Mouse (Mus musculus) intestine, embryonic 14.5 days (tissue): ENCODE measurements around the gene Cd248. TPM values are rescaled to one million over a fixed set of nuclear protein-coding genes. Genes with fewer than 3 reads are reported as not detected.

ENCODE experiments used
- ATAC-seq: fragments of 200-750 bp; cut with Nextera tagmentation; replicated peaks from 2 replicates; pipeline ENCODE4 v1.8.0; 2017; ENCODE audit warnings: low read depth, moderate number of reproducible peaks, moderate TSS enrichment, moderate library complexity; ENCODE audit not compliant: low FRiP score, low TSS enrichment
- DNase-seq: peaks from one replicate; pipeline ENCODE4 v3.0.0-alpha.2; 2018; ENCODE audit warnings: low spot score
- H3K27ac ChIP-seq: fragments of 300-500 bp; sonication (generic); 2 replicates; pipeline ENCODE4 v1.5.1; 2014; ENCODE audit warnings: low read depth, mild to moderate bottlenecking, control low read depth
- H3K27me3 ChIP-seq: fragments of 300-500 bp; sonication (generic); replicated peaks from 2 replicates; pipeline ENCODE4 v1.6.1; 2014; ENCODE audit warnings: low read length, control low read depth; ENCODE audit not compliant: control insufficient read depth, insufficient read depth
- H3K36me3 ChIP-seq: fragments of 300-500 bp; sonication (generic); 2 replicates; pipeline ENCODE4 v1.6.1; 2014; ENCODE audit warnings: low read length, control low read depth; ENCODE audit not compliant: control insufficient read depth, insufficient read depth
- H3K4me1 ChIP-seq: fragments of 300-500 bp; sonication (generic); replicated peaks from 2 replicates; pipeline ENCODE4 v1.6.1; 2014; ENCODE audit warnings: low read length, control low read depth, mixed read lengths; ENCODE audit not compliant: control insufficient read depth, insufficient read depth
- H3K4me2 ChIP-seq: fragments of 300-500 bp; sonication (generic); 2 replicates; pipeline ENCODE4 v1.6.1; 2014; ENCODE audit warnings: low read length
- H3K4me3 ChIP-seq: fragments of 300-500 bp; sonication (generic); 2 replicates; pipeline ENCODE4 v1.5.1; 2014; ENCODE audit warnings: low read depth, low read length, control low read depth, mixed read lengths
- H3K9ac ChIP-seq: fragments of 300-500 bp; sonication (generic); 2 replicates; pipeline ENCODE4 v1.6.1; 2014; ENCODE audit warnings: mild to moderate bottlenecking, low read length
- H3K9me3 ChIP-seq: fragments of 300-500 bp; sonication (generic); 2 replicates; pipeline ENCODE4 v1.6.1; 2016; ENCODE audit warnings: low read length, control low read depth; ENCODE audit not compliant: control insufficient read depth
- WGBS: fragments of 180-500 bp; shearing (Covaris S2); extraction: QIAGEN DNeasy Blood & Tissue Kit; methylation state at CpG from one replicate; pipeline ENCODE4 v1.1.7; 2014; 5-methylcytosine and 5-hydroxymethylcytosine counted together
- polyA plus RNA-seq: library from polyadenylated mRNA; unstranded; fragments of >200 nt; fragmentation: Nextera tagmentation; extraction: Ambion mirVana; gene quantifications from 2 replicates; pipeline ENCODE4 v1.2.1, GENCODE M21; 2014

Cd248 gene
- 69.8 and 70.2 TPM in 2 replicates for polyA plus RNA-seq

DNA sequence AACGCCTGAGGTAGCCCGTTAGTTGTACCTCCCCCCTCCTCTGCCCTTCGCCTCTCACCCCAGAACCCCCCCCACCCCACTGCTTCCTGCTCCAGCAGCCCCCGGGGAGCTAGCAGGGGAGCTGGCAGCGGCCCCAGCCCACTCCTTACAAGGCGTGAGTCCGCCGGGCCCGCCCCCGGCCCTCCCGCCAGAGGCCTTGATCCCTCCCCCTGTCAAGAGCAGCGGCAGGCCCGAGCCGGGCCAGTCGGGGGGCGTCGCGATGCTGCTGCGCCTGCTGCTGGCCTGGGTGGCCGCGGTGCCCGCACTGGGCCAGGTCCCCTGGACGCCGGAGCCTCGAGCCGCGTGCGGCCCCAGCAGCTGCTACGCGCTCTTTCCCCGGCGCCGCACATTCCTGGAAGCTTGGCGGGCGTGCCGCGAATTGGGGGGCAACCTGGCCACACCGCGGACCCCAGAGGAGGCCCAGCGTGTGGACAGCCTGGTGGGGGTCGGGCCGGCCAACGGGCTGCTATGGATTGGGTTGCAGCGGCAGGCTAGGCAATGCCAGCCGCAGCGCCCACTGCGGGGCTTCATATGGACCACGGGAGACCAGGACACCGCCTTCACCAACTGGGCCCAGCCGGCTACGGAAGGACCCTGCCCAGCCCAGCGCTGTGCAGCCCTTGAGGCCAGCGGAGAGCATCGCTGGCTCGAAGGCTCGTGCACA lies at the start of gene Cd248:
TSS of gene Cd248 (plus strand) at position 212 of the 703 bp plus-strand sequence.
- no peaks in the 10 kb centered on the region for H3K36me3 ChIP-seq
- H3K4me3 ChIP-seq: peak within 1 kb of the TSS; percentile 52
- H3K9me3 ChIP-seq: no peaks in the 10 kb centered on the region
- 1% methylated on average over 35 of the region's 56 CpGs for WGBS
- peak within 1 kb of the TSS; percentile 58 for H3K9ac ChIP-seq
- DNase-seq: peak; percentile 83
- H3K4me1 ChIP-seq: peaks cover 44% of the 10 kb centered on the region
- H3K4me2 ChIP-seq: peak within 1 kb of the TSS; percentile 77
- H3K27ac ChIP-seq: peak within 1 kb of the TSS; percentile 92
- no peaks in the 10 kb centered on the region; the same call in 1 of the 2 replicates for H3K27me3 ChIP-seq
- ATAC-seq: peak; percentile 29

DNA sequence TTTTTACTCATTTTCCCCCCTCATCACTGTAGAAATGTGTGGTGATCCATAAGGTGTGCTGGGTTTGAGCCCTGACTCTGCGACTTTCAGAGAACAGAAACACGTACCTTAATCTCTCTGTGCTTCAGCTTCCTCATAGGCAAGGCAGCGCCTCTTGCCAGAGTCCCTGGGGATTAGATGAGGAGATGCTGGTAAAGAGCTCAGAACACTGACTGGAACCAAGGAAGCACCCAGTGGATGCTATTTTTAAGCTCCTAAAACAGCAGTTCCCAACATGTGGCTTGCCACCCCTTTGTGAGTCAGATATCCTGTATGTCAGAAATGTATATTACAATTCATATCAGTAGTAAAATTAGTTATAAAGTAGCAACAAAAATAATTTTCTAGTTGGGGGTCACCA lies 49.7 kb upstream of the Cd248 start:
- no peaks in the 10 kb centered on the region for H3K9me3 ChIP-seq
- peaks cover 7% of the 10 kb centered on the region; the same call in 1 of the 2 replicates for H3K4me1 ChIP-seq
- ATAC-seq: no peak
- no peak overlapping the region for H3K4me2 ChIP-seq
- H3K27me3 ChIP-seq: no peaks in the 10 kb centered on the region
- no peak overlapping the region for H3K4me3 ChIP-seq
- DNase-seq: no peak
- H3K36me3 ChIP-seq: no peaks in the 10 kb centered on the region
- H3K27ac ChIP-seq: no peak overlapping the region
- 79% methylated on average over 3 of the region's 3 CpGs for WGBS
- no peak overlapping the region for H3K9ac ChIP-seq

DNA sequence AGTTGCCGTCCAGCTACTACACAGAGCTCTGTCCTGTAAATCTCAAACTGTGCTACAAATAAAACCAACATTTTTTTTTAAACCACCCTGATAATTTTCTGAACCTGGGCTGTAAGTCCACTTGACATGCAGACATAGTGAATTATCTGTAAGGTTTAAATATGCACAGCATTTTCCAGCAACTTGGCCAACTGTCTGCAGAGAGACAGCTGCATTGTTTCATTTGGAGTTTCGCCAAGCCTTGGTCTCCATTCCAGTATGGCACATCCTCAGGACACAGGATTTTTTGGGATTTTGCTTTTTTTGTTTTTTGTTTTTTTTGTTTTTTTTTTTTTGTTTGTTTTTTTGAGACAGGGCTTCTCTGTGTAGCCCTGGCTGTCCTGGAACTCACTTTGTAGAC lies 46.5 kb upstream of the Cd248 start:
- H3K4me1 ChIP-seq: peaks cover under 1% of the 10 kb centered on the region; the same call in 1 of the 2 replicates
- H3K9ac ChIP-seq: no peak overlapping the region
- WGBS: 84% methylated on average over 2 of the region's 2 CpGs
- no peaks in the 10 kb centered on the region for H3K36me3 ChIP-seq
- DNase-seq (no peak), ATAC-seq (no peak)
- no peaks in the 10 kb centered on the region for H3K9me3 ChIP-seq
- no peak overlapping the region for H3K27ac ChIP-seq
- no peak overlapping the region for H3K4me2 ChIP-seq
- H3K4me3 ChIP-seq: no peak overlapping the region
- no peaks in the 10 kb centered on the region for H3K27me3 ChIP-seq

GRCm38 (mm10) chr19:5023621-5024479 lies 44.0 kb upstream of the Cd248 start, which contains the start of gene Slc29a2:
TSS of gene Slc29a2 (plus strand) at chr19:5023860.
- DNase-seq (peak; percentile 95), ATAC-seq (peak; percentile 96)
- Histone ChIP-seq H3K4me2 (peak within 1 kb of the TSS; percentile 68), H3K9me3 (no peaks in the 10 kb centered on the region), H3K27ac (peak within 1 kb of the TSS; percentile 80), H3K4me1 (no peaks in the 10 kb centered on the region), H3K36me3 (peaks cover 13% of the 10 kb centered on the region), H3K4me3 (peak within 1 kb of the TSS; percentile 55), H3K9ac (peak within 1 kb of the TSS; percentile 57), H3K27me3 (no peaks in the 10 kb centered on the region)
- WGBS: under 1% methylated on average over 62 of the region's 62 CpGs

DNA sequence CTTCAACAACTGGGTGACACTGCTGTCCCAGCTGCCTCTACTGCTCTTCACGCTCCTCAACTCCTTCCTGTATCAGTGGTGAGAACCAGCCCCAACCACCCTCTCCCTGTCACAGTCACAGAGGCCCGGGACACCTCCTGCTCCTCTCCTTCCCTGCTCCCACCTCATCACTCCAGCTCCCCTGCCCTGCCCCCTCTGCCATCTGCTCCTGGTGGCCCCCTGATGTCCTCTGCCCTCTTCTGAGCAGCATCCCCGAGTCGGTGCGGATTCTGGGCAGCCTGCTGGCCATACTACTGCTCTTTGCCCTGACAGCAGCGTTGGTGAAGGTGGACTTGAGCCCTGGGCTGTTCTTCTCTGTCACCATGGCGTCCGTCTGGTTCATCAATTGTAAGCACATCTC lies 41.8 kb upstream of the Cd248 start:
- Histone ChIP-seq H3K9ac (no peak overlapping the region), H3K27ac (no peak overlapping the region), H3K4me2 (no peak overlapping the region), H3K36me3 (peaks cover 33% of the 10 kb centered on the region), H3K4me3 (no peak overlapping the region), H3K9me3 (no peaks in the 10 kb centered on the region), H3K4me1 (no peaks in the 10 kb centered on the region), H3K27me3 (no peaks in the 10 kb centered on the region)
- WGBS: 94% methylated on average over 8 of the region's 8 CpGs
- DNase-seq (no peak), ATAC-seq (no peak)

DNA sequence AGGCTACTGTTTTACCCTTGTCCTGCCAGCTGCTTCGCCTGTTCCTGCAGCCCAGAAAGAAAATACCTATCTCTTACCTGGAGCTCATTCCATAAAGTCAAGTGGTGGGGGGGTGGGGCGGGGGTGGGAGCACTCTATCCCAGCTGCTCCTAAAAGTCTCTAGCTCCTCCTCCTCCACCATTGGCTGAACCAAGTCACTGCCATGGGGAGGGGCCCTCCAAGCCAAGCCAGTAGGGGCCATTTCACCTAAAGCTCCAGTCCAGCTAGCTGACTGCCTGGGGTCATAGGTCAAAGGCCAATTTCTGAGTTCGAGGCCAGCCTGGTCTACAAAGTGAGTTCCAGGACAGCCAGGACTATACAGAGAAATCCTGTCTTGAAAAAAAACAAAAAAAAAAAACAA lies 35.2 kb upstream of the Cd248 start:
- Histone ChIP-seq H3K27ac (no peak overlapping the region), H3K9me3 (no peaks in the 10 kb centered on the region), H3K4me2 (no peak overlapping the region), H3K9ac (no peak overlapping the region), H3K36me3 (peaks cover 32% of the 10 kb centered on the region), H3K27me3 (no peaks in the 10 kb centered on the region), H3K4me1 (no peaks in the 10 kb centered on the region), H3K4me3 (no peak overlapping the region)
- DNase-seq (no peak), ATAC-seq (no peak)
- WGBS: 83% methylated on average over 3 of the region's 3 CpGs

DNA sequence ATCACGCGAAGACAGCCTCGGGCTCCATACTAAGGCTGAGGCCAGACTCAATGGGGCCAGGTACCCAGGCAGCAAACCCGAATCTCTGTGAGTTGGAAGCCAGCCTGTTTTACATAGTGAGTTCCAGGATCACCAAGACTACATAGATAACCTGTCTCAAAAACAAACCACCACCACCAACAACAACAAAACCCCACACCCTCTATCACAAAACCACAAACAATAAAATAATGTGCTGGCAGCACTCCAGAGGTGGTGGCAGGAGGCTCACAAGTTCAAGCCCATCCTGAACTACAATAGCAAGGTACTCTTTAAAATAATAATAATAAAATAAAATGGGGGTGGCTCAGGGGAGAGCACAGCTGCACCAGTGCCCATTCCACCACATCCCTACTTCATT lies 31.3 kb upstream of the Cd248 start:
- Histone ChIP-seq H3K4me2 (no peak overlapping the region), H3K36me3 (no peaks in the 10 kb centered on the region), H3K9ac (no peak overlapping the region), H3K27me3 (no peaks in the 10 kb centered on the region), H3K4me1 (peaks cover 16% of the 10 kb centered on the region), H3K9me3 (no peaks in the 10 kb centered on the region), H3K27ac (no peak overlapping the region), H3K4me3 (no peak overlapping the region)
- WGBS: 79% methylated on average over 4 of the region's 4 CpGs
- ATAC-seq: no peak
- DNase-seq: no peak

GRCm38 (mm10) chr19:5037678-5038571 lies 30.0 kb upstream of the Cd248 start:
- Histone ChIP-seq H3K4me2 (peak overlapping the region; percentile 95), H3K36me3 (no peaks in the 10 kb centered on the region), H3K9ac (peak overlapping the region; percentile 69), H3K4me1 (peaks cover 16% of the 10 kb centered on the region), H3K9me3 (no peaks in the 10 kb centered on the region), H3K27ac (peak overlapping the region; percentile 90), H3K4me3 (peak overlapping the region; percentile 95), H3K27me3 (no peaks in the 10 kb centered on the region)
- ATAC-seq (peak; percentile 83), DNase-seq (peak; percentile 99)
- 3% methylated on average over 32 of the region's 32 CpGs for WGBS
